In the genomic region with DNA sequence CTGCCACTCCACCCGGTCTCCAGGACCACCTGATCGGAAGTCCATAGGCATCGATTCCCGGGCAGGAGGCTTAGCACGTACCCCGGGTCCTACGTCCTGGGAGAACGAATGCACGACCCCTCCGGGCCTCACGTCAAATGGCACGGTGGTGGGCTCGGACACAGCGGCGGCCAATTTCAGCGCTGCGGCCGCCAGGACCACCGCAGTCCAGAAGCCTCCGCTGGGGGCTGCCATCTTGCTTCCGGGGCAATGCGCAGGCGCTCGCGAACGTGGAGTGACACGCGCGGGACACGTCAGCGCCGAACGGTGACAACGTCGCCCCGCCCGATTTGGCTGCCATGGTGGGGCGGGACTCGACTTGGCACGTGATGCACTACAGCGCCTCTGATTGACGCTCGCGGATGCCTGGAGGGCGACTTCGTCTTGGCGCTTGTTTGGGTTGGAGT, we compare ENCODE assay signal across 1 mouse cellular context.
TF ChIP-seq lines count a peak whose summit lies in the region.

A gene (minus strand): TSS at position 263 of the 446 bp plus-strand sequence.

TF ChIP-seq in MEL, 35 proteins besides CTCF, POLR2A, EP300 and RAD21 (continued from another document):
- peak; percentile 7; the same call in 1 of the 2 replicates for TF ChIP-seq MAZ (IDR thresholded peaks at IDR 0.05; ENCODE audit: low read depth, low read length)
- TF ChIP-seq GATA1 (IDR thresholded peaks at IDR 0.05; ENCODE audit: low read depth, low read length): no peak
- no peak for TF ChIP-seq ZC3H11A (IDR thresholded peaks at IDR 0.05; ENCODE audit: low read depth, low read length)
- peak; percentile 72 for TF ChIP-seq ZMIZ1 (IDR thresholded peaks at IDR 0.05; ENCODE audit: low read depth, low read length)
- TF ChIP-seq ELF1 (IDR thresholded peaks at IDR 0.05; ENCODE audit: low read depth, low read length): 0 out of 2 replicates have a peak, but pooled peaks have one; percentile 49
- no peak for TF ChIP-seq UBTF (IDR thresholded peaks at IDR 0.05; ENCODE audit: borderline replicate concordance, insufficient read depth, low read depth, low read length)
- TF ChIP-seq NRF1 (IDR thresholded peaks at IDR 0.05; ENCODE audit: insufficient read depth, low read depth, low read length, poor library complexity, severe bottlenecking): peak; percentile 95
- peak; percentile 80 for TF ChIP-seq BHLHE40 (IDR thresholded peaks at IDR 0.05; ENCODE audit: borderline replicate concordance, low read depth, low read length)
- TF ChIP-seq MYC (IDR thresholded peaks at IDR 0.05; ENCODE audit: low read depth, low read length): no peak; the same call in 1 of the 2 replicates
